Comparison of ENCODE assay signal across 14 mouse cellular contexts in the genomic region with DNA sequence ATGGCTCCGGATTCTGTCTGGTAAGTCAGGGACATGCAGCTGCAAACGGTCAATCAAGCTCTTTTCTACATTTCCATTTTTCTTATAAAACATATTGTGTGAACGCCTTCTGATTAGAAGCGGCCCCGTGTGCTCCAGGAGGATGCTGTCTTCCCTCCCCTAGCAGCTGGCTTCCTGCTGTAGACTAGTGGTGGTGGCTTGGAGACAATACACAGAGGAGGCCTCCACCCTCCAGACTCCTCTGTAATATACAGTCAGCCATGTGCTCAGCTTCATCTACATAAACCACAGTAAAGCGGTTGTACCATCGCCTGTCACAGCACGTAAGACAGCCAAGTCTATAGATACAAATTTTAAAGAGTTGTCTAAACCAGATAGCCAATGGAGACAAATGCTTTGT. TPM values are rescaled to one million over a fixed set of nuclear protein-coding genes. Genes with fewer than 3 reads are reported as not detected.
DNase-seq lines count a peak whose midpoint lies in the region; ATAC-seq lines count a peak whose summit lies in the region.
"Had no signal": no experiment of that assay in that cellular context is flagged by ENCODE, and none has a peak within 500 bp of the region (broad histone marks: within the 10 kb centered on the region; RNA-seq: fewer than 3 reads in every experiment).

No protein-coding gene starts in this region.

- no peaks in the 10 kb centered on the region for H3K27me3 ChIP-seq in heart, embryonic 15.5 days
- no peaks in the 10 kb centered on the region for H3K27me3 ChIP-seq in heart, embryonic 12.5 days (replicated peaks)
- no peaks in the 10 kb centered on the region for H3K27me3 ChIP-seq in limb, embryonic 15.5 days
- no peaks in the 10 kb centered on the region for H3K27me3 ChIP-seq in limb, embryonic 10.5 days (ENCODE audit: low read depth, poor library complexity, severe bottlenecking)
- H3K27me3 ChIP-seq in forebrain, embryonic 16.5 days (replicated peaks; ENCODE audit: control insufficient read depth, insufficient read depth, low read length) = no peaks in the 10 kb centered on the region
- H3K27me3 ChIP-seq: CH12.LX; liver, embryonic 13.5 days had no signal

- H3K4me1 ChIP-seq in heart, embryonic 15.5 days (replicated peaks) = peaks cover 2% of the 10 kb centered on the region; the same call in 1 of the 2 replicates
- peaks cover 7% of the 10 kb centered on the region; the same call in 1 of the 2 replicates for H3K4me1 ChIP-seq in heart, embryonic 12.5 days (replicated peaks)
- 0 out of 2 replicates have a peak, but pooled peaks cover 2% of the 10 kb centered on the region for H3K4me1 ChIP-seq in limb, embryonic 15.5 days
- peaks cover 17% of the 10 kb centered on the region for H3K4me1 ChIP-seq in limb, embryonic 10.5 days
- no peaks in the 10 kb centered on the region; the same call in 1 of the 2 replicates for H3K4me1 ChIP-seq in forebrain, embryonic 16.5 days (replicated peaks; ENCODE audit: control insufficient read depth, insufficient read depth, low read length)
- H3K4me1 ChIP-seq: liver, embryonic 13.5 days had no signal

- no peak for DNase-seq in limb, embryonic 10.5 days (ENCODE audit: low spot score)
- DNase-seq: cerebellum, adult 9-10 months; gastrocnemius, adult 2 months; layer of hippocampus, adult 9-11 months; liver, embryonic 13.5 days; right cerebral cortex, postnatal 14 days; thymus, postnatal 36 days had no signal

- no peak overlapping the region for H3K4me3 ChIP-seq in heart, embryonic 15.5 days
- no peak overlapping the region for H3K4me3 ChIP-seq in heart, embryonic 12.5 days
- H3K4me3 ChIP-seq in limb, embryonic 15.5 days = no peak overlapping the region
- no peak overlapping the region for H3K4me3 ChIP-seq in limb, embryonic 10.5 days
- H3K4me3 ChIP-seq in forebrain, embryonic 16.5 days (replicated peaks; ENCODE audit: low read length) = no peak overlapping the region
- H3K4me3 ChIP-seq: gastrocnemius, adult 2 months; liver, embryonic 13.5 days had no signal

- H3K9ac ChIP-seq in heart, embryonic 15.5 days = no peak overlapping the region
- no peak overlapping the region for H3K9ac ChIP-seq in heart, embryonic 12.5 days
- no peak overlapping the region for H3K9ac ChIP-seq in limb, embryonic 15.5 days
- H3K9ac ChIP-seq in forebrain, embryonic 16.5 days (replicated peaks; ENCODE audit: low read depth, low read length) = no peak overlapping the region
- H3K9ac ChIP-seq: liver, embryonic 13.5 days had no signal

- H3K9me3 ChIP-seq in heart, embryonic 15.5 days (replicated peaks) = no peaks in the 10 kb centered on the region
- no peaks in the 10 kb centered on the region for H3K9me3 ChIP-seq in heart, embryonic 12.5 days (replicated peaks)
- H3K9me3 ChIP-seq in limb, embryonic 15.5 days = no peaks in the 10 kb centered on the region
- H3K9me3 ChIP-seq in limb, embryonic 10.5 days (replicated peaks) = no peaks in the 10 kb centered on the region
- no peaks in the 10 kb centered on the region for H3K9me3 ChIP-seq in forebrain, embryonic 16.5 days (ENCODE audit: control insufficient read depth, low read length)
- H3K9me3 ChIP-seq: liver, embryonic 13.5 days had no signal

- peak overlapping the region; percentile 40; the same call in 1 of the 2 replicates for H3K27ac ChIP-seq in heart, embryonic 15.5 days
- no peak overlapping the region for H3K27ac ChIP-seq in heart, embryonic 12.5 days (ENCODE audit: poor library complexity, severe bottlenecking)
- 0 out of 2 replicates have a peak overlapping the region, but pooled peaks have one; percentile 17 for H3K27ac ChIP-seq in limb, embryonic 15.5 days
- no peak overlapping the region for H3K27ac ChIP-seq in limb, embryonic 10.5 days
- no peak overlapping the region for H3K27ac ChIP-seq in forebrain, embryonic 16.5 days (ENCODE audit: low read length)
- H3K27ac ChIP-seq: gastrocnemius, adult 2 months; liver, embryonic 13.5 days had no signal

- no peak; the same call in 1 of the 2 replicates for ATAC-seq in heart, embryonic 15.5 days (replicated peaks; ENCODE audit: insufficient number of reproducible peaks, insufficient read depth, low FRiP score, low read depth)
- no peak for ATAC-seq in heart, embryonic 12.5 days (ENCODE audit: insufficient number of reproducible peaks, low FRiP score)
- ATAC-seq in limb, embryonic 15.5 days (ENCODE audit: insufficient number of reproducible peaks, low FRiP score, low TSS enrichment, low read depth) = no peak
- ATAC-seq in CD4-positive, CD25-positive, alpha-beta regulatory T cell, adult 4 months = peak; percentile 60
- 0 out of 2 replicates have a peak, but pooled peaks have one; percentile 33 for ATAC-seq in forebrain, embryonic 16.5 days
- no peak for ATAC-seq in erythroblast, adult 5-6 weeks (replicated peaks; ENCODE audit: low FRiP score, poor library complexity, severe bottlenecking)

- 72% methylated on average over 8 of the region's 8 CpGs for WGBS in heart, embryonic 15.5 days
- WGBS in heart, embryonic 12.5 days = 82% methylated on average over 8 of the region's 8 CpGs
- WGBS in limb, embryonic 15.5 days = 70% methylated on average over 8 of the region's 8 CpGs
- 90% methylated on average over 8 of the region's 8 CpGs for WGBS in limb, embryonic 10.5 days
- WGBS in forebrain, embryonic 16.5 days = 78% methylated on average over 8 of the region's 8 CpGs

- H3K4me2 ChIP-seq in heart, embryonic 15.5 days = no peak overlapping the region
- no peak overlapping the region for H3K4me2 ChIP-seq in heart, embryonic 12.5 days
- no peak overlapping the region for H3K4me2 ChIP-seq in limb, embryonic 15.5 days
- H3K4me2 ChIP-seq in forebrain, embryonic 16.5 days (ENCODE audit: low read length) = no peak overlapping the region
- H3K4me2 ChIP-seq: liver, embryonic 13.5 days had no signal

- peaks cover 38% of the 10 kb centered on the region for H3K36me3 ChIP-seq in heart, embryonic 15.5 days
- H3K36me3 ChIP-seq in heart, embryonic 12.5 days = peaks cover 39% of the 10 kb centered on the region
- H3K36me3 ChIP-seq in limb, embryonic 15.5 days = peaks cover 18% of the 10 kb centered on the region
- peaks cover 11% of the 10 kb centered on the region for H3K36me3 ChIP-seq in limb, embryonic 10.5 days
- H3K36me3 ChIP-seq in forebrain, embryonic 16.5 days (ENCODE audit: control insufficient read depth, insufficient read depth) = no peaks in the 10 kb centered on the region
- H3K36me3 ChIP-seq: liver, embryonic 13.5 days had no signal

RNA-seq across cellular contexts. Expression of a gene that starts 40.2 kb away (rescaled TPM):
- 111 and 117 TPM in 2 replicates for polyA plus RNA-seq in heart, embryonic 15.5 days (2015; fragmentation: Nextera tagmentation; extraction: Ambion mirVana)
- polyA plus RNA-seq in heart, embryonic 12.5 days (2016; fragmentation: Nextera tagmentation; extraction: Ambion mirVana) = 144 and 158 TPM in 2 replicates
- polyA plus RNA-seq in limb, embryonic 15.5 days (2015; fragmentation: Nextera tagmentation; extraction: Ambion mirVana) = 83.9 and 85.8 TPM in 2 replicates
- polyA plus RNA-seq in limb, embryonic 10.5 days (2016; fragmentation: Nextera tagmentation; extraction: Ambion mirVana) = 26.6 and 29.5 TPM in 2 replicates
- under 1 TPM in 1 of 2 experiments, not detected in 1; 0.16 TPM for polyA plus RNA-seq in CD4-positive, CD25-positive, alpha-beta regulatory T cell, adult 4 months (2017; shearing (Covaris generic))
- polyA plus RNA-seq in forebrain, embryonic 16.5 days (2015; fragmentation: Nextera tagmentation; extraction: Ambion mirVana) = 17.5 and 19.9 TPM in 2 replicates
- total RNA-seq in erythroblast, adult 5-6 weeks (2015; ENCODE audit: low replicate concordance) = not detected in 2 replicates
- total RNA-seq in erythroblast, adult 5-6 weeks (2017; ENCODE audit: low replicate concordance) = 0.60 TPM in 1 of 2 replicates, not detected in the other

Comparison
In these comparisons a context has a peak if more than half of its experiments do, and no peak if none do; other contexts are left out.
1. H3K27ac ChIP-seq: peak in heart, embryonic 15.5 days (single experiment) and limb, embryonic 15.5 days (single experiment); none in heart, embryonic 12.5 days (single experiment), limb, embryonic 10.5 days (single experiment) and forebrain, embryonic 16.5 days (single experiment).
2. ATAC-seq: peak in CD4-positive, CD25-positive, alpha-beta regulatory T cell, adult 4 months (single experiment) and forebrain, embryonic 16.5 days (single experiment); none in heart, embryonic 15.5 days (single experiment), heart, embryonic 12.5 days (single experiment), limb, embryonic 15.5 days (single experiment) and erythroblast, adult 5-6 weeks (single experiment).
3. RNA of a gene that starts 40.2 kb away (polyA plus RNA-seq): 144 to 158 TPM in heart, embryonic 12.5 days, 111 to 117 TPM in heart, embryonic 15.5 days, 83.9 to 85.8 TPM in limb, embryonic 15.5 days, 26.6 to 29.5 TPM in limb, embryonic 10.5 days and 17.5 to 19.9 TPM in forebrain, embryonic 16.5 days; 0.16 TPM in CD4-positive, CD25-positive, alpha-beta regulatory T cell, adult 4 months; every median in the first group is over 10 times any median in the second.